Mouse (Mus musculus) C2C12 (cell line): ENCODE data around the gene Dkk2. TPM values are rescaled to one million over a fixed set of nuclear protein-coding genes. Genes with fewer than 3 reads are reported as not detected.
A peak's percentile ranks its signal among the peaks of the same experiment; 100 is the strongest.

Experiments
- H3K27me3 ChIP-seq: one replicate; pipeline ENCODE4 v1.6.1; 2011; ENCODE audit not compliant: control insufficient read depth, insufficient read depth, insufficient read length
- H3K36me3 ChIP-seq: one replicate; pipeline ENCODE4 v1.6.1; 2011; ENCODE audit not compliant: control insufficient read depth, insufficient read depth
- H3K4me3 ChIP-seq: one replicate; pipeline ENCODE4 v1.5.1; 2011; ENCODE audit warnings: mild to moderate bottlenecking, control low read depth; ENCODE audit not compliant: poor library complexity, insufficient read depth, severe bottlenecking
- H3K79me2 ChIP-seq: one replicate; pipeline ENCODE4 v1.6.1; 2011; ENCODE audit not compliant: control insufficient read depth, insufficient read depth
- H3K79me3 ChIP-seq: one replicate; pipeline ENCODE4 v1.6.1; 2011; ENCODE audit warnings: low read depth, control low read depth
- H3ac ChIP-seq: one replicate; pipeline ENCODE3; 2011; ENCODE audit warnings: low read depth; ENCODE audit not compliant: control insufficient read depth, insufficient read length
- CEBPB ChIP-seq: IDR thresholded peaks from one replicate; pipeline ENCODE4 v1.6.1; 2011; ENCODE audit warnings: low read depth, mild to moderate bottlenecking, control low read depth, moderate library complexity
- CTCF ChIP-seq: IDR thresholded peaks from one replicate; pipeline ENCODE4 v1.5.1; 2011; ENCODE audit not compliant: control insufficient read depth, insufficient read depth, insufficient read length
- FOSL1 ChIP-seq: IDR thresholded peaks from one replicate; pipeline ENCODE4 v1.8.0; 2011; ENCODE audit warnings: mild to moderate bottlenecking, low read length; ENCODE audit not compliant: poor library complexity, insufficient read depth, severe bottlenecking
- MAX ChIP-seq: IDR thresholded peaks from one replicate; pipeline ENCODE4 v1.6.1; 2011; ENCODE audit warnings: mild to moderate bottlenecking, control low read depth
- MYOD1 ChIP-seq: IDR thresholded peaks from one replicate; pipeline ENCODE4 v1.6.1; 2011; ENCODE audit warnings: low read depth; ENCODE audit not compliant: control insufficient read depth, insufficient read length
- MYOG ChIP-seq: IDR thresholded peaks from one replicate; pipeline ENCODE4 v1.6.1; 2011; ENCODE audit not compliant: control insufficient read depth, insufficient read length; ENCODE audit errors: extremely low read depth
- USF1 ChIP-seq: IDR thresholded peaks from one replicate; pipeline ENCODE4 v1.6.1; 2011; ENCODE audit warnings: low read depth, mild to moderate bottlenecking, control low read depth, moderate library complexity
- polyA plus RNA-seq: library from polyadenylated mRNA; unstranded; fragments of >200 nt; fragmentation: generic; extraction: Trizol; gene quantifications from one replicate; pipeline ENCODE4 v1.2.1, GENCODE M21; 2012; ENCODE audit warnings: missing spikeins

Dkk2 gene
- polyA plus RNA-seq, 1 experiment: 0.05 TPM

- H3K79me2 ChIP-seq: no peaks in the 10 kb centered on the region
- TF ChIP-seq MYOD1 (no peak), CEBPB (no peak), CTCF (no peak), MYOG (no peak), MAX (no peak), FOSL1 (no peak), USF1 (no peak)
- H3K4me3 ChIP-seq: no peak overlapping the region
Measured at GRCm38 (mm10) chr3:132086461-132086860, 1.4 kb downstream of the Dkk2 start.

GRCm38 (mm10) chr3:132087011-132087486 lies 2.0 kb downstream of the Dkk2 start:
- Histone ChIP-seq H3K79me3 (no peaks in the 10 kb centered on the region), H3ac (no peak overlapping the region), H3K27me3 (peaks cover 11% of the 10 kb centered on the region), H3K4me3 (no peak overlapping the region), H3K79me2 (no peaks in the 10 kb centered on the region), H3K36me3 (no peaks in the 10 kb centered on the region)
- TF ChIP-seq MYOD1 (no peak), MAX (no peak), CEBPB (no peak), CTCF (no peak), FOSL1 (no peak), MYOG (no peak), USF1 (no peak)

More at GRCm38 (mm10) chr3:132086461-132086860, 1.4 kb downstream of the Dkk2 start:
- peak overlapping the region; percentile 76 for H3ac ChIP-seq
- H3K36me3 ChIP-seq: no peaks in the 10 kb centered on the region
- H3K27me3 ChIP-seq: peaks cover 11% of the 10 kb centered on the region
- no peaks in the 10 kb centered on the region for H3K79me3 ChIP-seq

GRCm38 (mm10) chr3:132092983-132093382 lies 7.9 kb downstream of the Dkk2 start:
- Histone ChIP-seq H3K36me3 (no peaks in the 10 kb centered on the region), H3K27me3 (no peaks in the 10 kb centered on the region), H3K79me2 (no peaks in the 10 kb centered on the region), H3ac (no peak overlapping the region), H3K4me3 (no peak overlapping the region), H3K79me3 (no peaks in the 10 kb centered on the region)
- TF ChIP-seq CEBPB (no peak), FOSL1 (no peak), MAX (no peak), MYOD1 (no peak), CTCF (no peak), MYOG (no peak), USF1 (no peak)

- H3K79me2 ChIP-seq: no peaks in the 10 kb centered on the region
- H3ac ChIP-seq: no peak overlapping the region
- H3K4me3 ChIP-seq: no peak overlapping the region
- no peak for TF ChIP-seq USF1
- TF ChIP-seq MAX: no peak
- TF ChIP-seq MYOD1: no peak
- no peak for TF ChIP-seq CTCF
- no peak for TF ChIP-seq CEBPB
- no peaks in the 10 kb centered on the region for H3K36me3 ChIP-seq
- no peaks in the 10 kb centered on the region for H3K27me3 ChIP-seq
- H3K79me3 ChIP-seq: no peaks in the 10 kb centered on the region
Measured at GRCm38 (mm10) chr3:132096296-132096695, 11.2 kb downstream of the Dkk2 start.

- Histone ChIP-seq H3K79me3 (no peaks in the 10 kb centered on the region), H3K79me2 (no peaks in the 10 kb centered on the region), H3K36me3 (no peaks in the 10 kb centered on the region), H3ac (no peak overlapping the region), H3K4me3 (no peak overlapping the region), H3K27me3 (no peaks in the 10 kb centered on the region)
- TF ChIP-seq CEBPB (no peak), CTCF (no peak), MYOG (no peak), MAX (no peak), MYOD1 (no peak), FOSL1 (no peak), USF1 (no peak)
Measured at GRCm38 (mm10) chr3:132100746-132101145, 15.7 kb downstream of the Dkk2 start.

- no peaks in the 10 kb centered on the region for H3K27me3 ChIP-seq
- no peak for TF ChIP-seq CTCF
- no peak for TF ChIP-seq MAX
- no peak for TF ChIP-seq USF1
- no peak for TF ChIP-seq MYOG
- no peak for TF ChIP-seq MYOD1
- no peak for TF ChIP-seq FOSL1
- TF ChIP-seq CEBPB: no peak
- no peaks in the 10 kb centered on the region for H3K79me2 ChIP-seq
- no peak overlapping the region for H3ac ChIP-seq
- no peaks in the 10 kb centered on the region for H3K36me3 ChIP-seq
- no peak overlapping the region for H3K4me3 ChIP-seq
- H3K79me3 ChIP-seq: no peaks in the 10 kb centered on the region
Measured at GRCm38 (mm10) chr3:132103020-132103419, 17.9 kb downstream of the Dkk2 start.
